Mouse (Mus musculus): ENCODE results near the gene Cd48. TPM values are rescaled to one million over a fixed set of nuclear protein-coding genes. Genes with fewer than 3 reads are reported as not detected.

Cd48 gene
- polyA plus RNA-seq, 1 experiment = not detected

- Histone ChIP-seq H3ac (ENCODE audit: control insufficient read depth, insufficient read length) (no peak overlapping the region), H3K27me3 (ENCODE audit: control insufficient read depth, insufficient read depth, insufficient read length) (no peaks in the 10 kb centered on the region), H3K79me2 (ENCODE audit: control insufficient read depth, insufficient read depth) (no peaks in the 10 kb centered on the region), H3K4me2 (ENCODE audit: low read depth) (no peak overlapping the region), H3K36me3 (ENCODE audit: control insufficient read depth, insufficient read depth) (no peaks in the 10 kb centered on the region), H3K4me3 (no peak overlapping the region)
- no peak for TF ChIP-seq CEBPB (IDR thresholded peaks at IDR 0.05; ENCODE audit: insufficient read depth, poor library complexity, severe bottlenecking)
- no peak for TF ChIP-seq REST (IDR thresholded peaks at IDR 0.05; ENCODE audit: insufficient read depth, insufficient read length)
- no peak for TF ChIP-seq USF1 (IDR thresholded peaks at IDR 0.05; ENCODE audit: low read depth)
- TF ChIP-seq TCF3 (IDR thresholded peaks at IDR 0.05; ENCODE audit: insufficient read length, low read depth) = no peak
- TF ChIP-seq MYOG (IDR thresholded peaks at IDR 0.05; ENCODE audit: control insufficient read depth in 1 of 3, insufficient read depth in 1 of 3, insufficient read length in 2 of 3, low read depth in 2 of 3) = no peak
- TF ChIP-seq MYOD1 (IDR thresholded peaks at IDR 0.05; ENCODE audit: control insufficient read depth in 1 of 3, insufficient read length in 2 of 3, low read depth in 2 of 3) = no peak
- no peak for TF ChIP-seq POLR2A (IDR thresholded peaks at IDR 0.05; ENCODE audit: insufficient read length, low read depth)
Measured at GRCm38 (mm10) chr1:171643612-171644011, 38.2 kb upstream of the Cd48 start.

DNA sequence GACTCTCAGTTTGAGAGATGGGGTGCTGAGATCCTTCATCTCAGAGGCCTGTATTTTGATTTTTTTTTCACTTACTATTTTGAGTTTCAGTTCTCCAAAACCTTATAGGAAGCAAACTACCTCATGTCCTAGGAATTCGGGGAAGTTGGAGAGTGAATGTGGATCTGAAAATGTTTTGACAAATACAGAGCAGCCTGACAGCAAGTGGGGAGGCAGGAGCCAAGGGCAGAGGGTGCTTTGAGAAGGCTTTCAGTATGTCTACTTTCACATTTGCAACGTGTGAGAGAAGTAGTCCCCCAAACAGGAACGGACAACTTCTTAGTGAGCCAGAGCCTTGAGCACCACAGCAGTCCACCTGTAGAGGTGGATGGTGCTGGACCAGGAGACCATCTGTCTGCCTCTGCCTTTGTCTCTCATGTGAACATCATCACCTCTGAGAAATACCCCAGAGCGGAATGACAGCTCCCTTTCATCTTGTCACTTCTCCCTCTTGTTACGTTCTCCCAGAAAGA, 35.3 kb upstream of the Cd48 start:
- no peak overlapping the region for H3ac ChIP-seq (ENCODE audit: control insufficient read depth, insufficient read length)
- H3K27me3 ChIP-seq (ENCODE audit: control insufficient read depth, insufficient read depth, insufficient read length) = no peaks in the 10 kb centered on the region
- no peak overlapping the region for H3K4me2 ChIP-seq (ENCODE audit: low read depth)
- H3K79me2 ChIP-seq (ENCODE audit: control insufficient read depth, insufficient read depth) = no peaks in the 10 kb centered on the region
- no peak overlapping the region for H3K4me3 ChIP-seq
- no peaks in the 10 kb centered on the region for H3K36me3 ChIP-seq (ENCODE audit: control insufficient read depth, insufficient read depth)
- TF ChIP-seq E2F4 (IDR thresholded peaks at IDR 0.05; ENCODE audit: insufficient read depth) (no peak), POLR2AphosphoS2 (IDR thresholded peaks at IDR 0.05; ENCODE audit: insufficient read length, low read depth) (no peak), REST (IDR thresholded peaks at IDR 0.05; ENCODE audit: insufficient read depth, insufficient read length) (no peak), POLR2A (IDR thresholded peaks at IDR 0.05; ENCODE audit: insufficient read length, low read depth) (no peak)

- Histone ChIP-seq H3K4me2 (ENCODE audit: low read depth) (no peak overlapping the region), H3K27me3 (ENCODE audit: control insufficient read depth, insufficient read depth, insufficient read length) (no peaks in the 10 kb centered on the region), H3K79me2 (ENCODE audit: control insufficient read depth, insufficient read depth) (no peaks in the 10 kb centered on the region), H3K36me3 (ENCODE audit: control insufficient read depth, insufficient read depth) (no peaks in the 10 kb centered on the region), H3K4me3 (no peak overlapping the region), H3ac (ENCODE audit: control insufficient read depth, insufficient read length) (no peak overlapping the region)
- TF ChIP-seq MYOG (IDR thresholded peaks at IDR 0.05; ENCODE audit: control insufficient read depth in 1 of 3, insufficient read depth in 1 of 3, insufficient read length in 2 of 3, low read depth in 2 of 3) (no peak), TCF3 (IDR thresholded peaks at IDR 0.05; ENCODE audit: insufficient read length, low read depth) (no peak), TCF12 (IDR thresholded peaks at IDR 0.05; ENCODE audit: insufficient read depth, poor library complexity, severe bottlenecking) (no peak), SRF (IDR thresholded peaks at IDR 0.05; ENCODE audit: control insufficient read depth, insufficient read length, low read depth) (no peak), CEBPB (IDR thresholded peaks at IDR 0.05; ENCODE audit: insufficient read depth, poor library complexity, severe bottlenecking) (no peak), POLR2AphosphoS2 (IDR thresholded peaks at IDR 0.05; ENCODE audit: insufficient read length, low read depth) (no peak), POLR2A (IDR thresholded peaks at IDR 0.05; ENCODE audit: insufficient read length, low read depth) (no peak), MAX (IDR thresholded peaks at IDR 0.05; ENCODE audit: low read depth) (no peak)
Measured at GRCm38 (mm10) chr1:171647716-171648115, 34.1 kb upstream of the Cd48 start.

GRCm38 (mm10) chr1:171648840-171649239, 33.0 kb upstream of the Cd48 start:
- no peaks in the 10 kb centered on the region for H3K27me3 ChIP-seq (ENCODE audit: control insufficient read depth, insufficient read depth, insufficient read length)
- H3K4me2 ChIP-seq (ENCODE audit: low read depth) = no peak overlapping the region
- H3K79me2 ChIP-seq (ENCODE audit: control insufficient read depth, insufficient read depth) = no peaks in the 10 kb centered on the region
- no peaks in the 10 kb centered on the region for H3K36me3 ChIP-seq (ENCODE audit: control insufficient read depth, insufficient read depth)
- H3K4me3 ChIP-seq = no peak overlapping the region
- no peak overlapping the region for H3ac ChIP-seq (ENCODE audit: control insufficient read depth, insufficient read length)
- TF ChIP-seq POLR2A (IDR thresholded peaks at IDR 0.05; ENCODE audit: insufficient read length, low read depth) = no peak
- no peak for TF ChIP-seq POLR2AphosphoS2 (IDR thresholded peaks at IDR 0.05; ENCODE audit: insufficient read length, low read depth)
- TF ChIP-seq REST (IDR thresholded peaks at IDR 0.05; ENCODE audit: insufficient read depth, insufficient read length) = no peak
- TF ChIP-seq MYOD1 (IDR thresholded peaks at IDR 0.05; ENCODE audit: control insufficient read depth in 1 of 3, insufficient read length in 2 of 3, low read depth in 2 of 3) = no peak
- no peak for TF ChIP-seq TCF3 (IDR thresholded peaks at IDR 0.05; ENCODE audit: insufficient read length, low read depth)
- no peak for TF ChIP-seq CEBPB (IDR thresholded peaks at IDR 0.05; ENCODE audit: insufficient read depth, poor library complexity, severe bottlenecking)
- TF ChIP-seq MYOG (IDR thresholded peaks at IDR 0.05; ENCODE audit: control insufficient read depth in 1 of 3, insufficient read depth in 1 of 3, insufficient read length in 2 of 3, low read depth in 2 of 3) = no peak
- no peak for TF ChIP-seq MAX (IDR thresholded peaks at IDR 0.05; ENCODE audit: low read depth)
- TF ChIP-seq E2F4 (IDR thresholded peaks at IDR 0.05; ENCODE audit: insufficient read depth) = no peak
- TF ChIP-seq TCF12 (IDR thresholded peaks at IDR 0.05; ENCODE audit: insufficient read depth, poor library complexity, severe bottlenecking) = no peak
- no peak for TF ChIP-seq USF1 (IDR thresholded peaks at IDR 0.05; ENCODE audit: low read depth)
- no peak for TF ChIP-seq SRF (IDR thresholded peaks at IDR 0.05; ENCODE audit: control insufficient read depth, insufficient read length, low read depth)

DNA sequence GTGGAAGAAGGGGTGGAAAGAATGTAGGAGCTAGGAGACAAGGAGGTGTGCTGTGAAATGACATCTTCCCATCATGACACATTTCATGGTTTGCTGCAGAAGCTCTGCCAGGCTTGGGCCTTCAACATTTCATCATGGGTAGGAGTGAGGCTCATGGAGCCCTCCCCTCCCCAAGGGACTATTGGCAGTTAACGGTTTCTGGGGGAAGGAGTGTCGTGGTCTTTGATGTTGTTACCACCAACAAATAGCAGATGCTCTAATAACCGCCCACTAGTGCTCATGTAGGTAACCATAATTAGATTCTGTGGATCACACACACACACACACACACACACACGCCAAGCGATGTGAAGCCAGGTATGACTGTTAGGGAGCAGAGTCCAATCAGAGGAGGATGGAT, 29.1 kb upstream of the Cd48 start, which contains the start of gene Slamf7:
TSS of gene Slamf7 (minus strand) at position 302 of the 400 bp plus-strand sequence.
- no peak within 1 kb of the TSS for H3ac ChIP-seq (ENCODE audit: control insufficient read depth, insufficient read length)
- no peaks in the 10 kb centered on the region for H3K36me3 ChIP-seq (ENCODE audit: control insufficient read depth, insufficient read depth)
- H3K4me2 ChIP-seq (ENCODE audit: low read depth) = no peak within 1 kb of the TSS
- H3K79me2 ChIP-seq (ENCODE audit: control insufficient read depth, insufficient read depth) = no peaks in the 10 kb centered on the region
- H3K27me3 ChIP-seq (ENCODE audit: control insufficient read depth, insufficient read depth, insufficient read length) = no peaks in the 10 kb centered on the region
- no peak within 1 kb of the TSS for H3K4me3 ChIP-seq
- TF ChIP-seq CEBPB (IDR thresholded peaks at IDR 0.05; ENCODE audit: insufficient read depth, poor library complexity, severe bottlenecking) (no peak), TCF3 (IDR thresholded peaks at IDR 0.05; ENCODE audit: insufficient read length, low read depth) (no peak), SRF (IDR thresholded peaks at IDR 0.05; ENCODE audit: control insufficient read depth, insufficient read length, low read depth) (no peak), POLR2AphosphoS2 (IDR thresholded peaks at IDR 0.05; ENCODE audit: insufficient read length, low read depth) (no peak), E2F4 (IDR thresholded peaks at IDR 0.05; ENCODE audit: insufficient read depth) (no peak), MYOD1 (IDR thresholded peaks at IDR 0.05; ENCODE audit: control insufficient read depth in 1 of 3, insufficient read length in 2 of 3, low read depth in 2 of 3) (no peak), TCF12 (IDR thresholded peaks at IDR 0.05; ENCODE audit: insufficient read depth, poor library complexity, severe bottlenecking) (no peak), MAX (IDR thresholded peaks at IDR 0.05; ENCODE audit: low read depth) (no peak), MYOG (IDR thresholded peaks at IDR 0.05; ENCODE audit: control insufficient read depth in 1 of 3, insufficient read depth in 1 of 3, insufficient read length in 2 of 3, low read depth in 2 of 3) (no peak), REST (IDR thresholded peaks at IDR 0.05; ENCODE audit: insufficient read depth, insufficient read length) (no peak), POLR2A (IDR thresholded peaks at IDR 0.05; ENCODE audit: insufficient read length, low read depth) (no peak), USF1 (IDR thresholded peaks at IDR 0.05; ENCODE audit: low read depth) (no peak)

Measured in myocyte (in vitro differentiated cells).